Mouse (Mus musculus): ENCODE measurements at regions not wholly inside any gene's neighbourhood (a gene's known extent, or its start where the extent isn't known, plus 50 kb on each side); places are given as distances from the start of the nearest gene placed in this dataset.

DNA sequence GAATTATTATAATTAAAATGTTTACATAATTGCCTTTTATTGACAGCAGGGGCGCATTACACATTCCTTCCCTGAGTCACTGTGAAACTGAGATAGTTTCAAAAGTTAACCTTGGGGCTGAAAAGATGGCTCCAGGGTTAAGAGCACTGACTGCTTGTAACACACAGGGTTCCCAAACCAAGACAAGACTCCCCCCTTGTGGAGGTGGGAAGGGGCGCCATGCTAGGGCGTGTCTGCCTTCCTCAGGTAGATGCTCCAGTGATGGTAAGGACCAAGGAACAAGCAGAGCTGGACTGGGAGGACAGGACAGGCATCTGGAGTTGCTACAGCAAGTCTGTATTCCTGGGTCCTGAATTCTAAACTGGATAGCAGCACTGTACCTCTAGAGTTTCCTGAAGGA, 351.9 kb downstream of the Tbc1d22a start:
- no peak for DNase-seq (ENCODE audit: low spot score)

GRCm38 (mm10) chr15:86574311-86574710, 360.1 kb downstream of the Tbc1d22a start:
- no peak for DNase-seq (ENCODE audit: low spot score)

DNA sequence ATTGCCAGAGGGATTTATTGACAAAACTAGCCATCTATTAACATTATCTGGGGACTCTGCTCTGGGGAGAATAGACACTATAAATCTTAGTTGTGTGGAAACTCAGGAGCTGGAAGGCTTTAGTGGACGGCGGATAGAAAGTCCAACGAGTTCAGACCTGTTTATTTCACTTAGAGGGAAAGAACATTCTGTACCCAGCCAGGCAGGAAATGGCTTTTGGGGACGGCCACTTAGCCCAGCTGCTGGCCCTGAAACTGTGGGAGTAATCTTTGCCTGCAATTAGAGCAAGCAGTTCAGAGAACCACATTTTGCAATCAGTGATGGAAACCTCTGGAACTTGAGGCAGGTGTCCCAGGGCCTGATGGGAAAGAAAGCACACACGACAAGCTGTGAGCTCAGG, 362.4 kb downstream of the Tbc1d22a start:
- no peak for DNase-seq (ENCODE audit: low spot score)

GRCm38 (mm10) chr15:86578689-86579088, 364.4 kb downstream of the Tbc1d22a start:
- DNase-seq (ENCODE audit: low spot score) = no peak

DNA sequence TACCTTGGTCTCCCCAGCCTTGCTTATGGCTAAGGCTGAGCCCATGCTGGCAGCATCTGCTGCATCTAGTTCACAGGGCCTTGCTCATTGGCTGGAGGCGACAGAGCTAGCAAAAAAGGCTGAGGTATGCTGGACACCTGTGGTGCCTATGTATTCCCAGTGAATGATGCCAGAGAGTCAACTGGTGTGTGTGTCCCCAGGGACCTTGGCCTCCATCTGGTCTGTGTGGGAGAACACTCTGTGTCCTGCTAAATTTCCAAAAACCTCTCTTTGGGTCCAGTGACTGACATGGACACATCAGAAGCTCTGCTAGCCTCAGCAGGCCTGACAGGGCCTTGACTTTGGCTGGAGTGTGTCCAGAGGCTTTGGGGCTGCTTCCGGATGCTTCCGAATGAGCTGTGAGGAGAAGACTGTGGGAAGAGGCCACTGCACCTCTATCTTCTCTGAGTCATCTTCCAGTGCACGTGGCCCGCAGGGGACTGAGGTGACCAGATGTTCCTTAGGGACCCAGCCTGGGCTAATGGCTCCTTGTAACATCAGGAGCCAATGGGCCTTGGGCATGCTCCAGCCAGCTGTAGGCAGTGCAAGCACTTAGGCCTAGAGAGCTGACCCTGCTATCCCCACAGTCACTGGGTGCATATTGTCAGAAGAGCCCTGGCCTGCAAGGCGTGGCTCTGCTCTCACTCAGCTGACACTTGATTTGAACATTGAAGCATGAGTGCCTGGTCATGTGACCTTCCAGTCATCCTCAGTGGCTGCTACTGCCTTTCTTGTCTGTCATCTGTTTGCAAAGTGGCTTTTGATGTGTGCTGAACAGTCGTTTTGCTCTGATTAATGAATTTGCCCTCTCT, 368.2 kb downstream of the Tbc1d22a start:
- DNase-seq (ENCODE audit: low spot score) = no peak

DNA sequence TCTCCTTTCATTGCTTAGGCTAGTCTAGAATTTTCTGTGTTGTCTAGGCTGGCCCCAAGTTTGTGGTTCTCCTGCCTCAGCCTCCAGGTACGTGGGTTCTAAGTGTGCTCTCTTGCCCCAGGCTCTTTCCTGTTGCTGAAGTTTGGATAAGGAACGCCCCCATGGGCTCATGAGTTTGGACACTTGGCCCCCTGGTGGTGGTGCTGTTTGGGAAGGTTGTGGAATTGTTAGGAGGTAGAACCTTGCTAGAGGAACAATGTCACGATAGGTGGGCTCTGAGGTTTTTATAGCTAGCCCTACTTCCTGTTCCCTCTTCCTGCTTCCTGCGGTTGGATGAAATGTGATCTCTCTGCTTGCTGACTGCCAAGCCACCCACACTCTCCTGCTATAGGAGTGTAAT, 371.5 kb downstream of the Tbc1d22a start:
- DNase-seq (ENCODE audit: low spot score) = no peak

DNA sequence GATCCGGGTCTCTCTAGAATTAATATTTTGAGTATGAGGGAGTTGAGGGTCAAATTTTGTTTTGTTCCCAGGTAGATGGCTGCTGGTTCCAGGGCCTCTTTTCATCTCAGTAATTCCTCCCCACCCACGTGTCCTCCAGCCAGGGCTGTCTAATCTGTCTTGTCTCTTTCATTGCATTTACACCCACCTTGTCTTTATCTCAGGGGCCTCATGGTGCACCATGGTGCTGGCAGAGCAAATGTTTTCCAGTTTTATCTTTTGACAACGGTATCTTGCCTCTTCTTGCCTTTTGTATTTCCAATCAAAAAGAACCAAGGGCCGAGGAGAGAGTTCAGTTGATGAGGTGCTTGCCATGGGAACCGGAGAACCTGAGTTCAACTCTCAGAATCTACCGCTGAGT, 372.9 kb downstream of the Tbc1d22a start:
- DNase-seq (ENCODE audit: low spot score) = no peak

DNA sequence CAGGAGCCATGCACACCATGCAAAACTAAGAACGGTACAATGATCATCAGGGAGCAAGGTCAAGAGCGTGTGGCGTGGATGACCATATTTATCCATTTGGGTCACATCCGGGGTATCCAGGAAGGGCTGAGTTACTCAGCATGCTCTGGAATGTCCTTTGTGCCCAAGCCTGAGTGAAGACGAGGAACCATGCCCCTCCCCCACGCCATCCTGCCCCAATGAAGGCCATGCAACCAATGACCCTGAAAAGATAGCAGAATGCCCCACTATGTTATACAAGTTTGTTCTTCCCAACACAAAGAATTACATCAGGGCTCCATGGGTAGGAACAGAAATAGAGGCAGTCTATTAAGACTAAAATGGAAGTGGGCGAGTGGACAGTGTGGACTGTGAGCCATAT, 375.8 kb downstream of the Tbc1d22a start:
- no peak for DNase-seq (ENCODE audit: low spot score)

DNA sequence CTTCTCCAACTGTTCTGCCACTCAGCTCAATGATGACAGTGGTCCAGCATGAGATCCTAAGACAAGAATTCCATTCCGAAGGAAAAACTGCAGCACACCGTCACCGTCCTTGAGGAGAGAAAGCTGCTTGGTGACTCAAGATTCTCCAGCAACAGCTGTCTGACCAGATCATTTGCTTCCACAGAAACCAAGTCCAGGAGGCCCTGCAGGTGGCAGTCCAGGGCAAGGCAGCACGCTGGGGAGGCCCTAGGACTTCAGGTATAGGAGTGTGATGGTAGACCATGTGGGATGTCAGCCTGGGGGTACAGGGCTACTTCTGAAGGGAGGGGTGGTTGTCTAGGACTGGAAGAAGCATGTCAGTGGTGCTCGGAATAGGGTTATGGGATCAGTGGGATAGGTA, 376.6 kb downstream of the Tbc1d22a start:
- DNase-seq (ENCODE audit: low spot score) = no peak

GRCm38 (mm10) chr15:86593404-86593803, 379.1 kb downstream of the Tbc1d22a start:
- DNase-seq (ENCODE audit: low spot score) = peak; percentile 30

- DNase-seq (ENCODE audit: low spot score) = peak; percentile 15
These were observed 392.2 kb downstream of the Tbc1d22a start for GRCm38 (mm10) chr15:86606411-86606810.

DNA sequence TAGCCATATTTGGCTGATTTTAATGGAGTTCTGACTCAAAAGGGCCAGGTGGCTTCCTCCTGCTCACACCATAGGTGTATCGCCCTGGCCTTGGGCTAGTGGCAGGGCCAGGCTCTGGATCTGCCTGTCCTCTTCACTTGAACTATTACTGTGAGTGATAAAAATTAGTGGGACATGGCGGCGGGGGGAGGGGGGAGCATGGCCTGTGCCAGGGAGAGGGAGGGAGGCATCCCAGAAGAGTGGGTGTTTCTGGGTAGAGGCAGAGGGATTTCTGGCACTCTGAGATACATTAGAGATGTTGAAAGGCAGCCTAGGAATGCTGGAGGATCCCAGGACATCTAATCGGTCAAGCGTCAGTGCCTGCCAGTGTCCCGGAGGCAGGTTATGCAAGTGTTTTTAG, 395.4 kb downstream of the Tbc1d22a start:
- no peak for DNase-seq (ENCODE audit: low spot score)

DNA sequence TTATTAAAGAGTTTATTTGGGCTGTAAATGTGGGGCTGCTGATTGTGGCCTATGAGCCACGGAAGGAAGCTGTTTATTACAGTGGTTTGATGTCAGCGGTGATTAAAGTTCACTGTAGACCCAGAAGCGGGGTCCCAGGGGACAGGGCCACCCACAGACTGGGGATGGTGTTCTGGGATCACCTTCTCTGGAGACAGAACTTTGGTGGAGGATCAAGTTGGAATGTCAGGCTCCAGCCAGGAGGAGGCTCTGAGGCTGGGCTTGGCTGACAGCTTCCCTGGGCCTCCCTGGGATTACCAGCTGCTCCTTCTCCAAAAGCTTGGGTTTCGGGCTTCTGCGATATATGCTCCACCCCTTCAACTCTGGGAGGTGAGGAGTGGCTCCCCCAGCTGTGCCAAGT, 417.1 kb downstream of the Tbc1d22a start:
- no peak for DNase-seq (ENCODE audit: low spot score)

- no peak for DNase-seq (ENCODE audit: low spot score)
These were observed 431.0 kb downstream of the Tbc1d22a start for GRCm38 (mm10) chr15:86645244-86645643.

- no peak for DNase-seq (ENCODE audit: low spot score)
These were observed 433.9 kb downstream of the Tbc1d22a start for GRCm38 (mm10) chr15:86648131-86648530.

- DNase-seq (ENCODE audit: low spot score) = no peak
These were observed 458.8 kb downstream of the Tbc1d22a start for GRCm38 (mm10) chr15:86673096-86673520.

DNA sequence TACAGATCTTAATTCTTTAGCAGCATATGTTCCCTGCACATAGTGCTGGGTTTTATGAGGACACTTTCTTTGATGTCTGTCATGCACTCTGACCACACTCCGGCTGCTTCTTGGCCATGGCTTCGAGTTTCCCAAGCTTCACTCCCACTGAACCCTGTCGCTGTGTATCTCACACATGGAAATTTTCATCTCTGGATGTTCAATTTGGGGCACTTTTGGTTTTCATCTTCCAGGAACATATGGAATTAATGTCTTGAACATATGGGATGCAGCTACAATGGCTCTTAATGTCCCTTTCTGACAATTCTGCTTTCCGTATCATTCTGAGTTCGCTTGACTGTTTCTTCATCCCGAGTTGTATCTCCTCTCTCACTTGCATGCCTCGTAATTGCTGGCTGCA, 462.8 kb downstream of the Tbc1d22a start:
- DNase-seq (ENCODE audit: low spot score) = no peak

- no peak for DNase-seq (ENCODE audit: low spot score)
These were observed 468.8 kb downstream of the Tbc1d22a start for GRCm38 (mm10) chr15:86683081-86683480.

DNA sequence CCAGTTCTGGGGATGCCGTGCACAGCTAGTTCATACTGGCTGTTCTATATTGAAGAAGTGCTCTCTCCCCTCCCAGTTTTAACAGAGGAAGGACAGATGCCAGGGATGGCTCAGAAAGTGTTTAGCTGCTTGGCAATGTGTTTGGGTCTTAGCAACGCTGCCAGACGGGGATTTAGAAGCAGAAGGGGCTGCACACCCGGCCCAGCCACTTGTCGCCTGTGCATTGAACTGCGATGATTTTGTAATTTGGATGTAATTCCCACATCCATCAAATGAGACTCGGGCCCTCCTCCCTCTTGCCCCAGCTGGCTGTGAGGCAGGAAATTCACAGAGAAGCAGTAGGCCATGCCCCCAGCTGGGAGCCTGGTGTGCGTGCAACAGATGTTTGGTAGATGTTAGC, 475.4 kb downstream of the Tbc1d22a start:
- no peak for DNase-seq (ENCODE audit: low spot score)

DNA sequence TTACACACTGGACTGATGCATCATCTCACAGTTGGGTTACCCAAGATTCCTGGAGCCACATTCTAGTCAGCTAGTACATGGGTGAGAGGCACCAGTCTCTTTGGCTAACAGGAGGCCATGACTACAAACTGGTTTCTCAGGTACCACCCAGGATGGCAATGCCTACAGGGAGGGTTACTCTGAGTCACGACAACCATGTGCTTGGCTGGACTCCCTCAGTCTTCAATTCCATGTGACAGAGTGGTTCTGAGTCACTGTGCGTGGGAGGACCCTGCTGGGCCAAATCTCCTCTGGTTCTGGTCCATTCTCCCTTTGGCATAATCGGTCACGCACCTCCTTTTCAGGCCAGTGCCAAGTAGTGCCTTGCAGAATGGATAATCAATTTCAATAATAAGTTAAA, 482.5 kb downstream of the Tbc1d22a start:
- DNase-seq (ENCODE audit: low spot score) = no peak

DNA sequence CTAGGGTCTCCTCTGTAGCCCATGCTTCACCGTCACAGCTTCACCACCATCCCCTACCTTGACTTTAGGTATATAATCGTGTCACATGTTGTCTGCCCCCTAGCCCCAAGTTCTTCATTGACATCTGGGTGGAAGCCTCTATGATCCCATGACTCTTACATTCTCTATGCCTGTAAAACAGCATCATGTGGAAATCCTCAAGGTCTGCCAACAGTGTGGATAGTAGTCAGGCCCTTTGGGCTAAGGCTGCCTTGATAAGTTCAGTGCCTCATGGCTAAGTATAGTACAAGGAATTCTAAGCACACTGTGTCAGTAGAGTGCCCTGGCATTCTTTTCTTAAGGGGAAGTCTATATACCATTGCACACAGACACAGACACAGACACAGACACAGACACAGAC, 496.2 kb downstream of the Tbc1d22a start:
- no peak for DNase-seq (ENCODE audit: low spot score)

DNA sequence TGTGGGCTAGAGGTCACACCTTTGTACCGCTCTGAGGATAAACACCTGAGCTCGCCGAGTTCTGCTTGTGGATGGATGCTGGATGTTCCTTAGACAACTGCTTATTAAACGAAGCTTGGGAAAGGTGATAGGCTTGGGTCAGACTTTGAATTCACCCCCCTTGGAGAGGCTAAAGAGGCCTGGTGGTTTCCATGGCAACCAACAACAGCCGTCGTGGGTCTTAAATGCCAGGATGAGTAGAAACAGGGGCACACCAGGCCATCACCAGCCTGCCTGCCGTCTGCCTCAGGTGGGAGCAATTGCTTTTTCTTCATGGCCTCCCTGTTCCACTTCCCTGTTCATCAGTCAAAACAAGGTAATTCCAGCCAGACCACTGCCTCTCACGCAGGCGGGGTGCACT, 504.1 kb downstream of the Tbc1d22a start:
- no peak for DNase-seq (ENCODE audit: low spot score)

- DNase-seq (ENCODE audit: low spot score) = no peak
These were observed 504.8 kb downstream of the Tbc1d22a start for GRCm38 (mm10) chr15:86719088-86719487.

GRCm38 (mm10) chr15:86721131-86721530, 506.9 kb downstream of the Tbc1d22a start:
- DNase-seq (ENCODE audit: low spot score) = no peak
